Mouse (Mus musculus): ENCODE data around the gene Kctd21.

Gene Kctd21

DNA sequence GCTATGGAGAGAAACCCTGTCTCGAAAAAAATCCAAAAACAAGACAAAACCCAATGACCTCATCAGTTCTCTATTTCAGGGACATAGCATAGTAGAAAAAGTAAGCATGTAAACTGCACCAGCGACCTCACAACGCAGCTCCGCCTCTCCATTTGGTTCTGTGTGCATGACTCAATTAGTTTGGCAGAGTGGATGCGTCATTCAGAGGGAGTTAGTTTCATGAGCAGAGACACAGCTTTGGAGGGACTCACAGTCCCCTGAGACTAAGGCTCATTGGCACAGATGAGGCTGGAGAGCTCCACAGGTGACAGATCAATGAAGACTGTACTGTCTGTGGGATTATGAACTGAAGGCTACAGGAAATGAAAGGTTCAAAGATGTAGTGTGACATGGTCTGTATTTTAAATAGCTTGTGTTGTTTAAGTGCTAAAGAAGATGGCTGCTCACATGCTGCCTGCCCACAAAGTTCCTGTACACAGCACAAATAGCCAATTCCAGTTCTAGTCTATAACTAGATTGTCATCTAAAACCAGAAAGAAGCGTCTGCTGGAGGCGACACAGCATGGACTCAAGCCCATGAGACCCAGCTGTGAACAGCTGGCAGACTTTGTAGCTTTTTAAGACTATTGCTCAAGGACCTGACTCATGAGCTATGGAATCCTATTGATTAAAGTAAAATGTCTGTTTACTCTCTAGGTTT, 54.1 kb downstream of the Kctd21 start:
- no peak for DNase-seq (ENCODE audit: low spot score in 2 of 2)

DNA sequence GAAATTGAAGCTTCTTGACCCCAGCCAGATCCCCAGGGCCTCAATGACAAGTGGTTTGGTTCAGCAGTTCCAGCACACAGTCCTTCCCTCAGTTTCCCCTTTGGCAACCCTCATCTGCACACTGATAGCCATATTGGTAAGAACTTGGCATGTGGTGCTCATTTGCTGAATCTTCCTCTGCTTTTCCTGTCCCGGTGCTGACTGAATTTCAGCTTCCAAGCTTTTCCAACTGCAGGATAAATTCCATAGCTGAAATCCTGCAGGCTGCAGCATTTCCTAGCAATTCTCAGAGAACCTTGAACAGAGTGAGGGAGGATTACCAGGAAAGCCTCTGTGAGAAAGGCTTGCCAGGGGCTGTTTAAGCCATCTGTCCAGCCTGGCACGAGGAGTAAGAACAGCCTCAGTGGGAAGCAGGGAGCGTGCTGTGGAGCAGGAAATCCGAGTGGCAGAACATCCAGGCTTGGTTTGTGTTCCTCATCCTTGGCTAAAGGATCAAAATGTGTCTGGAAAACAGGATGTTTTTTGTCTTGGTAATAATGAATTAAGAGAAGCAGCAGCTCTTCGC, 54.8 kb downstream of the Kctd21 start:
- DNase-seq (ENCODE audit: low spot score in 2 of 2), result peak; percentile 37 to 43

DNA sequence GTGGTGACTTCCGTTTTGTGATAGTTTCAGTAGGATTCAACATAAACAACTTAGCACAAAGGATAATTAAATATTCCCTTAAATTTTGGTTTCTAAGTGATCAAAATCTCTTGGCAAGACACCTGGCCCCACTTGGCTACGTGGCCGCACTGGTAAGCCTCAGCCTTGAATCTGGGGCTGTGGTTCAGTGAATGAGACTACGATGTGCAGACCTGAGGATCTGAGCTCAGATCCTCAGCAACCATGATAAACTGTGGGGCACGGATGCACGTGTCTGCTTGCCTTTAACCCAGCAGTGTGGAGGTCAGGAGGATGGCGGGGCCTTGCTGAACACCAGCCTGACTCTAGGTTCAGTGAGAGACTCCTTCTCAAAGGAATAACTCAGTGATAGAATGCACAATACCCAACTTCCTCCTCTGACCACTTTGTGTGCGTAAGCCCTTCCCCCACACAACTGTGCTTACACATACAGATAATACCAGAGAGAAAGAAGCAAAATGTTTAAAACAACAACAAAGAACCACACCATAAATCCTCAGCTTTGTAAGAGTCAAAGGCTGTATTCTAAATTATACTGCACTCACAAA, 55.5 kb downstream of the Kctd21 start:
- no peak for DNase-seq (ENCODE audit: low spot score in 2 of 2)

DNA sequence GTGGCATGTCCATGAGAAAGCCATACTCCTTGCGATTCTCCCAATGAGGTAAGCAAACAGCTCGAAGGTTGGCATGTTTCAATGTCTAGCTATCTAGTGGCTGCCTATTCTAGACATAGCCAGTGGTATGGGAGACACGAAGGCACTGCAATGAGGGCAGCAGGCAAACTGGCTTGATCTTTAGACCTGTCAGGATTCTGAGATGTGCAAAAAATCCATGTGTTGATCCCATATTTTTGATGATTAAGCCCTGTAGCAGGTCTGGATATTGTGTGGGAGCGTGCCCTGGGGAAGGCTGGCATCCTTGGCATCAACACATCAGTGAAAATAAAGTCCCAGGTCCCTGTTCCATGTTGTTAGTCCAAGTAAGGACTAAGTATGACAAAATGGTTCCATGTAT, 56.4 kb downstream of the Kctd21 start:
- no peak for DNase-seq (ENCODE audit: low spot score in 2 of 2)

DNA sequence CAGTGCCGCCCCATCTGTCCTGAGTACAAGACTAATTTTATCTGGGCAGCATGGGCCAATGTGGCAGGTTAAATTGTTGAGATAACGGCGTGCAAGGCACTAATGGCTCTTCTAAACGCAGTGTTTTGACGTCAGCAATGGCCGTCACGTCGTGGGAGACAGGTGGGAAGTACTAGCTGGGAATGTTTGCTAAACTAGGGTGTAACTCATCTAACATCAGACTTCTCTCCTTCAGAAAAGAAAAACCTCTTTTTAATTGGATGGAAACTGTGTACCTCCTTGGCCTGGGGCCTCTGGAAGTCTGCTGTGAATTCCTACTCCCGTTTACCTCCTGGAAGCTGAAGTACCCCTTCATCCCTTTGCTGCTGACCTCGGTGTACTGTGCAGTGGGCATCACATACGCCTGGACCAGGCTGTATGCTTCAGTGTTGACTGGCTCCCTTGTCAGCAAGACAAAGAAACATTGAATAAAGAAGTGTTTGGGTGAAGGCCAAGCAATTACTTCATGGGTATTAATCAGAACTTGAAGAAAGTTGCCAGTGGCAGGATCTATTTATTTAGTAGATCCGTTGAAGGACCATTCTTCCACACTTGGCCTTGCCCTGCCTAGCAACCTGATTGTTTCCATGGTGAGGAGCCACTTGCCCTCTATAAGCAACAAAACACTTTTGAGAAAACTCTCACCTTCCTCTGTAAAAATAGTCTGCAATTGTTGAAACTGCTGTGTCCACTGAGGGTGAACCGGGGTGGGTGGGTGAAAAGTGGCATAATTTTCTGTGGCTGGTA, 59.4 kb downstream of the Kctd21 start:
- DNase-seq (ENCODE audit: low spot score in 2 of 2), result no peak

DNA sequence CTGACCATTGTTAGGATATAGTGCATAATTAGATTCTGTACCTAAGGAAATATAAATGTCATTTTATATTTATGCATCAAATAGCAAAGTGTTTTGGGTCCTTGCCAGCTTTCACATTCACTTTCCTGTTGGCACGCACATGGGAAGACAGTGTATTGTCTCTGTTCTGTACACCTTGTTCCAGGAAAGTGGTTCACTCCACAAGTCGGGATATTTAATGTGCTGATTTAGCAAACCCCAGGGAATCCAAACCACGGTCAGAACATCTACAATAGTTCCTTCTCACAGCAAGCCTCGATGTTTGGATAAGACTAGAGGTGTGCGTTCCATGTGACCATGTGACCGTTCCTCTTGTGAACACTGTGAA, 59.9 kb downstream of the Kctd21 start:
- DNase-seq (ENCODE audit: low spot score in 2 of 2), result no peak

DNA sequence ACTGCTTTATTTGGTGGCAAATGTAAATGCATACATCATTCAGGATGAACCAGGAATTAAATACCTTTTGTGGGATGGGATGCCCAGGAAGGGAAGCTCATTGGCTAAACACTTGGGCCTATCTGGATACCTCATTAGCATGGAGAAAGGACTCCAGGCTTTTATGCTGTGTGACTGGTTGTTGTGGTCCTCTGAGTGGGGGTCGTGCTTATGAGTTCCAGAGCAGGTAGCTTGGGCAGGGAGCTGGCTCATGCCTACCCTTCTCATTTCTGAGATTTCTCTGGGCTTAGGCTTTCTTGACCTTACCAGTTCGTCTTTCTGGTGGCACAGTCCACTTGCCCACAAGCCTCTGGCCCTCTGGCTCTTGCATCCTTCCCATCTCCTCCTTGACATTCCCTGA, 62.2 kb downstream of the Kctd21 start:
- no peak for DNase-seq (ENCODE audit: low spot score in 2 of 2)

DNA sequence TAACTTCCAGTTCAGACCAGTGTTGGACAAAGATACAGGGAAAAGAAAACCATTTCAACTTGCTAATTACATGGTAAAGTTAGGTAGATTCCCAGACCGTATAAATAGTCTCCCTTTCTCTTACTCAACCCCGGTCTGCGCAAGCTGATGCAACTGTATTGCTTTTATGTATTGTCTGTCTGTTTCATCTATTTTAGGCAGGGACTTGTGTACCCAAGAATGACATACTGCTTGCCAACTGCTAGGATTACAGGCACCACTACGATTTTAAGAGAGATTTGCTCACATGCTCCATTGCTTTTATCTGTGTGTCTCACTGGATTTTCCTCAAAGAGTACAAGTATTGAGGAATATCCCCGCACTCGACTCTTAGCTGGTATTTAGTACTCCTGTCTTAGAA, 66.8 kb downstream of the Kctd21 start:
- no peak for DNase-seq (ENCODE audit: low spot score in 2 of 2)
